Mouse (Mus musculus) layer of hippocampus, postnatal 10 days (tissue): ENCODE results near the gene Nsun2. TPM values are rescaled to one million over a fixed set of nuclear protein-coding genes. Genes with fewer than 3 reads are reported as not detected.
"Not testable (repeated sequence)": the region's sequence is repeated elsewhere in the genome, so short reads cannot be mapped to it uniquely, and the experiment has no call there.

Source experiments
- DNase-seq, 2 experiments: peaks; one replicate each; pipeline ENCODE4 v3.0.0; 2021; ENCODE audit warnings: low spot score in 2 of 2
- total RNA-seq, 2 experiments: library from RNA; stranded (reverse); gene quantifications; 2 replicates each; pipeline ENCODE4 v1.2.3; 2021

The Nsun2 gene
- total RNA-seq, 2 experiments from 2014 or later, result 74.5 to 84.5 TPM

DNA sequence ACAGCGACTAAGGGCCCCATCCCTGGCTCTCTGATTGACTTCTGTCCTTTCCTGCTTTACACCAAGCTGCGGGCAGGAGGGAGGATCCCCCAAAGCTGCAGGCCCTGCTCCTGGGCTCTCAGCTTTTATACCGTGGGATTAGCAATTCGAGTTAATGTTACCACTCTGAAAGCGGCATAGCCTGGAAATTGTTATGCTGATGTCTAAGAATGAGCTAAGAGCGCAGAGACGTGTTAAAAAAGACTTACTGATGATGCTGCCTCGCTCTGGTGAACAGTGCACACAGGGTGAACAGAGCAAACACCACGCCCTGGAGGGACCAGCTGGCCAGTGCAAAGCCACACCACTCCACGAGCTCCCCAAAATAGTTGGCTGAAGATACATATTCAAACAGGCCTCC lies 52.8 kb downstream of the Nsun2 start:
- no peak for DNase-seq

DNA sequence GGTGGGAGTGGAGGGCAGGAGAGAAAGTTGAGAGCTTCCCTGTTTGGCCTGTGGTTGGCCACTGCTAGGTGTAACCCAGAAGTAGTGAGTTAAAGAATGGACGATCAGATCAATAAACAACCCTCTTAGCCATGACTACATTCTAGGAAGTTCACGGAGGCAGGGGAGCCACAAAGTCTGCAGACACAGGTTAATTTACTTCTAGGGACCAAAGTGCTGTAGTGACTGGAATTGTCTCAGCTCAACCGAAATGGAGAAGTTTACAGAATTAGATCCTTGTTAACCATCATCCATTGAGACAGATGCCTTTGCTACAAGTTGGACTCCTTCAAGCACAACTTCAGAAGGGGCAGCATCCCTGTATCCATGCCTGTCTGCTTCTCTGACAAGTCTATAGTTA lies 54.3 kb downstream of the Nsun2 start:
- DNase-seq, result no peak

DNA sequence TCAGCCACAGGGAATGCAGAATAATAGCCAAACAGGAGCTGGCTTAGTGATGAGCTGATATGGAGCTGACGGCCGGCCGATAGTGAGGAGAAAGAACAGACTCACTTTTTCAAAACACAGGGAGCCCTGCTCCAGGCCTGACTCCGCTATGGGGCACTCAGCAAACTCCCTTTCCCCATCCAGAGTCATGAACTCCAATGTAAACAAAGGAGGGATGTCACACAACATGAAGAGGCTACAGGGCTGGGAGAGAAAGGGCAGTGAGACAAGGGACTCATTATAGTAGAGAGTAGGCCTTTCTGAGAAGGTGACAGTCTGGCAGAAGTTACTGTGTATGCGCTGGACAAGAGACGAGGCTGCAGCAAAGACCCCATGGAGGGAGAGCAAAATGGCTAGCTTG lies 54.7 kb downstream of the Nsun2 start:
- DNase-seq, result no peak

DNA sequence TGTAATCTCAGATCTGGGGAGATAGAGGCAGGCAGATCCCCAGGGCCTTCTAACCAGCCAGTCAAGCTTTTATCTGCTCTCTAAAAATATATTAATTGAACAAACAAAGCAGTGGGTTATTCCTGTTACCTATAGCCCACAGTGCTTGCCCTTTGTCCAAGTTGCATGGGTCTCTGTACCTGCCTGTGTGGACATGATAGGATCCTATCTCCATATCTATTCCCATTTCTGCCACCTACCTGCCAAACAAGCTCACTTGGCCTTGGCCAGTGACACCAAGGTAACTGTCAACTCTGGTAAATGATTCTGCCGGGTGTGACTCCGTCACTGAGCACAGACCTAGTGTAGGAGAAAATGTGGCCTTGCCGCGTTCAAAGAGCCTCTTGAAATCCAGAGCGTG lies 57.8 kb downstream of the Nsun2 start:
- no peak for DNase-seq

DNA sequence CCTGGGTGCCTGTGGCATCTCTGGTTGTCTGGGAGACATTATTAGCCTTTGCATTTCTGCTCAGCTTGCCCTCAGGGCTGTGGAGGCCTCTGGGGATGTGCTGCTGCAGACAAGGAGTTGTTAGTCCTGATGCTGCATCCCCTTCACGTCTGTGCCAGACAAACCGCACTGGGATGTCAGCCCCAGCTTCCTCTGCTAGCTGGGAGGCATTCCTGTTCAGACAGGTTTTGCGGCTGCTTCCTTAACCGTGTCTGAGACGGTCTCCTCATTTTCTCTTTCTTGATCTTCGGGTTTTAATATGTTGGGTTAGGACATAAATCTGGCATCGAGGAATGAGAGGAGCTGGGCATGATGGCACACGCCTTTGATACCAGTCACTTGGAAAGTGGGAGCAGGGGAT lies 58.7 kb downstream of the Nsun2 start:
- no peak for DNase-seq

DNA sequence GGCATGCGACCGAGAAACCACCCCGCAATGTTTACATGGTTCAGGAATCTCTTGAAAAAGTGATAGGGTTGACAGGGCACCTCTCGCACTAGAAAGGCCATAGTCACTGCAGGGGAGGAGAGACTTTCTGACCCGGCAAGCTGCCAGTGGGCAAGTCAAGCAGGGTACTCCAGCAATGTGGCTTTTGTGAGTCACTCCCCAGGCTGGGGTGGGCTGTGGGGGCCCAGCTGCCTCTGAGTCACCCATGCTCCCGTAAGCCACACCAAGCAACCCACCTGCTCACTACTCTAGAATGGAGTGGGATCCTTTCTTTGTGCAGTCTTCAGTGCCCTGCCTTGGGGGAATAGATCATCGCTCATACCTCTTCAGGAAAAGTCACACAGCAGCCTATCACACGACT lies 59.9 kb downstream of the Nsun2 start:
- DNase-seq, result no peak

DNA sequence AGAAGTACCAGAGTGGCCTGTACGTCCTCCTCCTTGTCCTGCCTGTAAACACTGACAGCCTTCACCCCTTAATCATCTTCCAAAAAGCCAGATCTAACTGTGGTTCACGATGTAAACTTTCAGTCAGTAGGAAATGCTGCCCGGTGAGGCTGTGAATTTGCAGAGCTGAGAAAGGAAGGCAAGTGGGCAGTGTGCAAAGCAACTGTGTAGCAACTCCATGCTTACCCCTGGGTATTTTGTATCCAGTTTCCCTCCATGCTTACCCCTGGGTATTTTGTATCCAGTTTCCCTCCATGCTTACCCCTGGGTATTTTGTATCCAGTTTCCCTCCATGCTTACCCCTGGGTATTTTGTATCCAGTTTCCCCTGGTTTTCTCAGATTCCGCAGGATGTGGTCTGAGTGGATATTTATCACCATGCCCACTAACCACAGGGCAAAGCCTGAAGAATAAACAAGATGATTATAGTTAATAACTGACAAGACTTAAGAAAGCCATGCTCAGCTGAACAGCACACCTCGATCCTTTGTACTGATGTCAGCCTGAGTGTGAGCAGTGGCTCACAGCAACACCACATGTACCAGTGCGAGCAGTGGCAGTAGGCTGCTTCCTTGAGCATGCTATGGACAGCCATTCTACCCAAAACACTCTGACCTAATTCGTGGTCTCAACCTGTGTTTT lies 61.2 kb downstream of the Nsun2 start:
- no peak for DNase-seq

DNA sequence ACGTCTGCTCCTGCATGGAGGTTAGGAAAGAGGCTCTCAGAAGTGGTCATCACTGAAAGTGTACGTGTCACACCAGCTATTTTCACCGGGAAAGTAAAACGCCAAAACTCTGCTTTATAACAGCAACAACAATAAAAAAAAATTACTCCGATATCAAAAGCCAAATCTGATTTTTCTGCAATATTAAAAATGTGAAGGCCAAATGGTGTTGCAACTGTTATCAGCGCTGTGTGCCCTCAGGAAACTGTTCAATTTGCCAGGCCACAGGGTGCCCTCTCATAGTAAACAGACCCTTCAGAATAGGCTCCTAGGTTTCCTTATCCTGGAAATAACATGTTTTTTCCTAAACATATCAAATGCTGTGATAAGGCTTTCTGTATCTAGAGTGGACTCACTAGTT lies 62.4 kb downstream of the Nsun2 start:
- no peak for DNase-seq

DNA sequence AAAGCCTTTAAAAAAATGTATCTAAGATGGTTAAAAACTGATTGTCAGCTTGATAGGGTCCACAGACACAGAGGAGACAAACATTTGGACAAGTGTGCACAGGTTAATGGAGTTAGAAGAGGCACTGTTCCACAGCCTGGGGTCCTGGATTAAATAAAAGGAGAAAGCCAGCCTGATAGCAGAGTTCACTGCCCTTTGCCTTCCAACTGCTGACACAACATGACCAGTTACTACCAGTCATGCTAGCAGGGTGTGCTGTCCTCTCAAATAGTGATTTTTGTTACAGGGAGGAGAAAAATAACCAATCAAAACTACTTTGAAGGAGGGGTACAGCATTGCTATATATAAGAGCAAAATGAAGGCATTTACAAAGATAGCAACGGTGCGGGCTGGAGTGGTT lies 63.0 kb downstream of the Nsun2 start:
- no peak for DNase-seq

DNA sequence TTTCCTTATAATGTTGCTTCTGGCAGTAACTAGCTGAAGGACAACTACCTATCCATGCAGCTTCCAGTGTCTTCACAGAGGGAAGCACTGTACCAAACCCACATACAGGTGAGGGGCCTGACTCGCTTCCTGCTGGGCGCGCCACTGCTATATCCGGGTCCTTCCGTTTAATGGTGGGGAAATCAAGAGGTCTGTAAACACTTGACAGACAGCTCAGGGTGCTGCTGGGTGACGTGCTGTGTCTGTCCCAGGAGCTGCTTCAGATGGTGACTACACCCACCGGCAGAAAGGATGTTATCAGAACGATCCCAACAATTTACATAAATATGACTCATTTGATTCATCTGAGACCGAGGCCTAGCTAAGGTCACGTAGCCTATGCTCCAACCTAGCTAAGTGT lies 65.3 kb downstream of the Nsun2 start:
- no peak for DNase-seq

DNA sequence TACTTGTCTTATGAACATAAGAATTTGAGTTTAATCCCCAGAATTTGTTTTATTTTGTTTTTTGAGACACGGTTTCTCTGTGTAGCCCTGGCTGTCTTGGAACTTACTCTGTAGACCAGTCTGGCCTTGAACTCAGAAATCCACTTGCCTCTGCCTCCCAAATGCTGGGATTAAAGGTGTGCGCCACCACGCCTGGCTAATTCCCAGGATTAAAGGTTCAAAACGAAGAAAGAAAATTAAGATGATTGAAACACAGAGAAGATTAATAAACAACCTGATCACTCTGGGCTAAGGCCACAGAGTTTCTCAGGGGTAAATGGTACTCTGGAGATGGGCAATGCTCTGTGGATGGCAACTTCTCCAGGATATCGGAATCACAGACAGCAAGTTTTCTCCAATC lies 67.3 kb downstream of the Nsun2 start:
- DNase-seq, result not testable (repeated sequence)

DNA sequence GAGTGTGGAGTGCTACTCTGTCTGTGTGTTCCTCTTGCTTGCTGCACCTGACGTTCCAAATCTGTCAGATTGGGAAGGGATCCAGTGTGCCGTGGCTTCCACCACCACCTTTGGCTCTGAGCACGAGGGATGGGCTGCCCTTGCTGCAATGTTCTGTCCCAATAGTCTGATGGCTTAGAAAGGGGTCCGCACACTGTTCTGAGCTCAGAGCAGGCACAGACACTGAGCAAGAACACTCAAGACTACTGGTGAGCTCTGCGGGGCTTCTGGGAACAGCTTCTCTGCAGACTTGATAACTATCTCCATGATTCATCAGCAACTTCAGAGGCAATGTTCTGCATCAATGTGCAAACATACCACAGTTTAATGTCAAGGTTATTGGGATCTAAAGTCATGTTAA lies 67.8 kb downstream of the Nsun2 start:
- no peak for DNase-seq

DNA sequence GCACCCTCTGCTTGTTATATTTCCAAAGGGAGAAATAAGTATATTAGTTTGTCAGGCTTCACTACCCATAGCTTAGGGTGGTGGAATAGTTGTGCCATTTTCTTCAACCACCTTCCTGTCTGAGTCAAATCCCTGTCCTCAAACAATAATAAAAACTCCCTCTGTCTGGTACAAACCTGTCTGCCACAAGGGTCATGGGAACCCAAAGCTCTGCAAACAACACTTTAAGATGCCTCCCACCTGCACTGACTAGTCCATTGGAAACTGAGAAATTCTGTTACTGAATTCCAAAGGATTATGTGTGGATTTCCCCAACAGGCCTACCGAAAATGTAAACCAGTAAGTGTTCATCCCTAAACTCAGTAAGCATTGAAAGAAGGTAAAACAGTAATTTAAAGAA lies 71.1 kb downstream of the Nsun2 start:
- DNase-seq, result no peak

DNA sequence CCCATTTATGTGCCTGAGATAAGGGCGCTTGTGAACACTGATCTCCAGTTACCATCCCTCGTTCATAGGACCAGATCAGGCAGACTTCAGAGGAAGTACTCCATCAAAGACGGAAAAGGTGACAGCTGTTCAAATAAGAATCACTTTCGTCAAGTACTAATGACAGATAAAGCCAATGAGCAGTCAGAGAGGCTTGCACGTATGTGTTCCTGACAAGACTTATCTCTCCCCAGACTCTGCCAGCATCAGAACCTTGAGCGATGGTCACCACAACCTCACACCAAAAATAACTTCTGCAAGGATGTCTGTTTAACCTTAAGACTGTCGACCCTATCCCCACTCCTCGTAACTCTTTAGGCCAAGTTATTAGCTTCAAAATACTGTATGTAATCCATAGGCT lies 75.2 kb downstream of the Nsun2 start:
- DNase-seq, result no peak

DNA sequence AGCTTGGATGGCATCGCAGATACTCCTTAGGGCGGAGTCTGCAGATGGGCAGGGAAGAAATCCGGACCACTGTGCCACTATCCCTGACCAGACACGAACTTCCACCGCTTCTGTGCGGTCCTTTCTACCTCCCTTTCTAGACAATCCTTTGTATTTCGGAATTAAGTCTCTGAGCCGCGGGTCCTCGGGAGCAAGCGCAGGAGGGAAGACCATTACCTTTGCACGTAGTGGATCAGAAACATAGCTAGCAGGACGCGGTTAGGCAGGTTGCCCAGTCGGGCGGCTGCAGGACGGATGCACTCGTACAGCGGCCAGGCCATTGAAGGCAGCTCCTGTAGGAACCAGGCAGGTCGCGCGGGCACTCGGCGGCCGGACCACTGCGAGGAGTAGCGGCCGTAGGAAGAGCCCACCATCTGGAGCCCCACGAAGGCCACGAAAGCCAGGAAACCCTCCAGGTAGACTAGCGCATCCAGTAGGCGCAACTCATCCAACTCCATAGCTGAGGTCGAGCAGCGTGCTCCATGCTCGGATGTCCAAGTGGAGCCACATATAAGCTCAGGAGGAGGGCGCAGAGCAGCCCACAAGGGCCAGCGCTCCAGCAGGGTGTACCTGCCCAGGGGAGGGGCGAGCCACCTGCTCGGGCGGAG lies 77.3 kb downstream of the Nsun2 start:
- DNase-seq, result peak; percentile 54 to 65

DNA sequence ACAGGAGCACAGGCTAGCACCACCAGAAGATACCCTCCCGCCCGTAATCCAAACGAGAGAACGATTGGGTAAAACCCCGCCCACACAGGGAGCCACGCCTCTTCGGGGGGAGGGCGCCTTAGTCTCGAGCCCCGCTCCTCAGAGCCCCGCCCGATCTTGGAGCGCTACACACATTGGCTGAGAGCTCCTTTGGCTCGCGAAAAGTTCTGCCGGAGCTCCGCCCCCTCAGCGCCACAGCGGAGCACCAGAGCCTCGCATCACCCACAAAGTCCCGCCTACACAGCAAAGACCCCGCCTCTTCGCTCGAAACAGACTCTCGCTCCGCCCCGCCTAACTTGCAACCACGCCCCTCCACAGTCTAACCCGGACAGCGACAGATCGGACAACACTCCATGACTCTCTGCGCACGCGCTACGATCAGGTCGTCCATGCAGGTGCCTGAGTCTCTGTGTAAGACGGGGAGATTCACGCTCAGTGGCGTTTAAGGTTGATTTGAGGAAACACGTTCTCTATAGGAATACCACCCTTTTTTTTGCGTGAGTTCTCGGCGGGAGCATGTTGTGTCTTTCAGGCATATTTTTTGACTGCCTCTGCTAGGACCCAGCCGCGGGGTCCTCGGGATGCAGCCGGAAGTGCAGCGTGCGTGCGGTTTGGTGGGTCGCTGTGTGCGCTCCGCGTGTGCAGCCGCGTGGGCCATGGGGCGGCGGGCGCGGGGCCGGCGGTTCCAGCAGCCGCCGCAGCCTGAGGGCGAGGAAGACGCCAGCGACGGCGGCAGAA lies 78.0 kb downstream of the Nsun2 start, which contains the start of gene Srd5a1:
Gene Srd5a1, minus strand, starts transcription at position 45 of the 777 bp plus-strand sequence.
- DNase-seq, result peak; percentile 98 to 99

DNA sequence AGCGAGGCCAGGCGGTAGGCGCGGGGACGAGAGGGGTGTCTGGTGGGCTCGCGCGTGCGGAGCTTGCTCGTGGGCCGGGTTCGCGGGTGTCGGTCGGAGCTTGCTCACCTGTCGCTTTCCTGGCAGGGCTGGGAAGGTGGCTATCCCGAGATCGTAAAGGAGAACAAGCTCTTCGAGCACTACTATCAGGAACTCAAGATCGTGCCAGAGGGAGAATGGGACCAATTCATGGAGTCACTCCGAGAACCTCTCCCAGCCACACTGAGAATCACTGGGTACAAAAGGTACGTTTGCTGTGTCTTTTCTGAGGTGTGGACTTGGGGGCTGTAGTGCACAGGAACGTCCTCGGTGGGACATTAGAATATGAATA lies 78.6 kb downstream of the Nsun2 start:
- no peak for DNase-seq

DNA sequence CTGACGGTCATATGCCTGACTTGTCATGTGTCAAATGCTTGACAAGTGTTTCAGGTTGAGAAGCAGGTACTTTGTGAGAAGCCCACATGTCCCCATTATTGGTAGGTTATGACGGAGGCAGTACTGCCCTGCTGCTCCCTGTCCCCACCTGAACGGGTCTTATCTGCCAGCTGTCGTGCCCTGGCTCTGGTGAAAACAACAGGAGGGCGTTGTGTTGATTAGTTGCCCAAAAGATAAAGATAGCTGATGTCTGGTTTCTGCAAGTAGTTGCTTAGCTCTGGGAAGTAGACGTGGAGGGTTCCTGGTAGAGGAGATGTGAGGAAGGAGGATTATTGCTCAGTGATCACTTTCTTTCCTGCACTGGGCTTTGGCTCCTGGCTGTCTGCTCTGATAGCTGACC lies 83.2 kb downstream of the Nsun2 start:
- no peak for DNase-seq

DNA sequence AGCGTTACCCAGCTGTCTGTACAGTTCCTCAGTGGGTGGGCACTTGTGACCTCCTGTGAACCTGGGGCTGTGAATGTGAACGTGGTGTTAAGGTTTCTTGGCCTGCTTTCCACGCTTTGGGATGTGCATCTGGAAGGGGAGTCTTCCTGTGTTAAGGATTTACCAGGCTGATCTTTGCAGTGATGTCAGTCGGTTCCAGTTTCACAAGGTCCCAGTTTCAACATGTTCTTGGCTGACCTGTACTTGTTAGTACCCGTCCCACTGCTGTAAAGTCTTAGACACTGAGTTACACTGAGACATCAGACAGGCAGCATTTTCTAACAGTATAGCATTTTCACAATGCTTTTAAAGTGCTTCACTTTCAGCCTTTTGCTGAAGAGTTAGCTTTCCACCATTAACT lies 90.3 kb downstream of the Nsun2 start:
- DNase-seq, result no peak

DNA sequence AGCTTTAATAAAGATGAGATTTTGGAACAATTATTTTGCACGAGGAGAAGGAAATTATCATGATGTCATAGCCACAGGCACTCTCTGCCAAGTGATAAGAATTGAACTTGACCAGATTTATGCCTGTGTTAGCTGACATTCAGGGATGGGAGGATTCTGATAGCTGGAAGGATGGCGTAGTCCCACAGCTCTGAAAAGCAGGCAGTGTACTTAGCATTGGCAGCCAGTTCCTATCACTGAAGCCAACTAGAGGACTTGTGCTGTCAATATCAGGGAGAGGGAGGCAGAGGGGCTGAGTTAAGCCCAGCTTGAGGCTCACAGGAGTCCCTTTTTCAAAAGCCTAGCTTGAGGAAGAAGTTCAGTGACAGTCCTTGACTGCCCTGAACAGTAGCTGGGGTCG lies 91.0 kb downstream of the Nsun2 start:
- DNase-seq, result no peak

DNA sequence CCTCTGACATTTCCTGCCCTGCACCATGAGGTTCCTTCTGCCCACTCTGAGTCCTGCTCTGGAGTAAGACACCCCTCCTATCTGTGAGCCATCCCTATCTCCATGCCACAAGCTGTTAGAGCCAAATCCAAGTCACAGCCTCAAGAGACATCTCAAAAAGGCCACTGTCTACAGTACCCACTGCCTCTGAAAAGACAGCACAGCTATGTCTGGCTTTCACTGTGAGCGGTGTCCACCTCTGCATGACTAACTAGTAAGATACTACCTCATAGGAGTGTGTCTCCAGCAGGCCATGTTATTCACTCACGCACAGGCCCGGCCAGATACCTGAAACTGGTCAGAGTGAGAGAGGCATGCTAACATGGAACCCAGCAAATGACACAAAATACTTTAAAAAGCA lies 94.4 kb downstream of the Nsun2 start:
- DNase-seq, result no peak

DNA sequence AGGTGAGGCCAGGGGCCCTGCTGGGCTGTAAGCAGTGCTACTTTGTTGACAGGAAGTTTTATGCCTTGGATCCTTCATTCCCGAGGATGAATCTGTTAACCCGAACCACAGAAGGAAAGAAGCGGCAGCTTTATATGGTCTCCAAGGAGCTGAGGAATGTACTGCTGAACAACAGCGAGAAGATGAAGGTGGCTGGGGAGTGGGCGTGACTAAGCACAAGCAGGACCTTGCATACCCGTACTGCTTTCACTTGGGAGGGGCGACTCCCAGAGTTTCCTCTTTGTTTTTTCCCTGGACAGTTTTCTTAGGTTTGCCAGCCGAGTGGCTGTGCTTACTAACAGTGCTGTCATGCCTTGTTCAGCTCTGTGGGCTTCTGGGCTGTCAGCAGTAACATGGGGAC lies 97.0 kb downstream of the Nsun2 start:
- no peak for DNase-seq

DNA sequence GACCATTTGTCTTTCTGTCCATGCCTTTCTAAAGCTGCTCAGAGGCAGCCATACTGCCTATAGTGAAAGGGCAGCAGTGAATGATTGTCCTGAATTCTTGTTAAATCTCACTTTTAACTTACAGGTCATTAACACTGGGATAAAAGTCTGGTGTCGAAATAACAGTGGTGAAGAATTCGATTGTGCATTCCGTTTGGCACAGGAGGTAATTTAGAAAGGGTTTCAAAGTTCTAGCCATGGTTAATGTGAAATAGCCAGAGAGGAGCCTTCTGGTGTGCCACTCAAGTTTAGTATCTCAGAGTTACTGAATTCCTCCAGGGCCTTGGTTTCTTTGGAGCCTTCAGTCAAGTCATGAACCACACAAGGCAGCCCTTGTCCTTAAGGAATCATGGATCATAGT lies 97.6 kb downstream of the Nsun2 start:
- no peak for DNase-seq
